Mouse (Mus musculus): Measurements from ENCODE around the gene Zbtb46.
A peak's percentile ranks its signal among the peaks of the same experiment; 100 is the strongest.

Zbtb46 gene

DNA sequence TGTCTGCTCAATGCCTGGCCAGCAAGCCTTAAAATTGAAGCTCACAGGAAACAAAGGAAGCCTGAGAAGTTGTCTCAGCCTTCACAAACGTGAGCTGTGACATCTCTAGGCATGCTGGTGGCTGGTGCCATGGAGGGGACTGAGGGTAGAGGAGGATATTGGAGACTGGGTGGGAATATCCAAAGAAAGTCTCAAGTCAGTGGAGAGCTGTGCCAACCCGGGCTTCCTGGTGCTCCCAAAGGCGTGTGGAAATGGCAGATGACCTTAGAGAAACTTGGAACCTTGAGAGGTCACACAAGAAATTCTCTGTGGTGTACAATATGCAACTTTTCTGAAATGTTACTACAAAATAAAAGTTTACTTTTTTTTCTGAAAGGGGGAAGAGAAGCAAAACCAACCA lies 6.2 kb upstream of the Zbtb46 start:
- DNase-seq (ENCODE audit: low read depth, low spot score), result no peak

DNA sequence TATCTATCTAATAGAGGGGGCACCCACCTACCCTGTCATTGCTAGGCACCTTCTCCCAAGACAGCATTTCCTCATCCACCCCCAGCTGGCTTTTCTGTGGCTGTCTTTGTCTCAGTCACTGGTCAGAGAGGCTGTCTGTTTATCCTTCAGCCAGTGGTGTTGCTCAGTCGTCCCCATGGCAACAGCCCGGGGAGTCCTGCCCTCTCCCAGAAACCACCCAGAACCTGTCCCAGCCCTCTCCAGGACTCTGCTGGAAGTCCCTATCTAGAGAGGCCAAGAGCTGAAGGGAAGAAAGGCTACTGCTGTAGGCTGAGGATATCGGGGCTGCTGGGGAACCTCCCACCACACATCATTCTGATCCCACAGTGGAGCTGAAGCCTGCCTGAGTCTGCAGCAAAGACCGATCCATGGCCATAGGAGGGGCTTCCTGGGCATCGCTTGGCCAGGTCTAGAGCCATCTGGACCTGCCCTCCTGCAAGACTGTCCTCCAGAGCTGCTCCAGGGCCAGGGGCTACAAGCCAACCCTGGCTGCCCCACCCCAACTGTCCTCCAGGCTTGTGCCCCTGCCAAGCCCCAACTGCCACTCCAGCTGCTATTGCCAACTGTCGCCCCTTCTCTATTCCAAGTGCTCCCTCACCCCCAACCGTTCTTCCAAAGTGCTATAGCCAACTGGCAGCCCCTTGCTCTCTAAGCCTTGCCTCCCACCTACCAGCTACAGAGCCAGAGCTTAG lies 3.9 kb upstream of the Zbtb46 start:
- no peak for DNase-seq (ENCODE audit: low read depth, low spot score)

- no peak for DNase-seq (ENCODE audit: low read depth, low spot score)
Measured at GRCm38 (mm10) chr2:181462604-181463003, 3.4 kb upstream of the Zbtb46 start.

- DNase-seq (ENCODE audit: low read depth, low spot score), result no peak
Measured at GRCm38 (mm10) chr2:181461536-181462100, 2.4 kb upstream of the Zbtb46 start.

GRCm38 (mm10) chr2:181459673-181460621 lies 721 bp upstream of the Zbtb46 start:
- peak; percentile 43 for DNase-seq (ENCODE audit: low read depth, low spot score)

DNA sequence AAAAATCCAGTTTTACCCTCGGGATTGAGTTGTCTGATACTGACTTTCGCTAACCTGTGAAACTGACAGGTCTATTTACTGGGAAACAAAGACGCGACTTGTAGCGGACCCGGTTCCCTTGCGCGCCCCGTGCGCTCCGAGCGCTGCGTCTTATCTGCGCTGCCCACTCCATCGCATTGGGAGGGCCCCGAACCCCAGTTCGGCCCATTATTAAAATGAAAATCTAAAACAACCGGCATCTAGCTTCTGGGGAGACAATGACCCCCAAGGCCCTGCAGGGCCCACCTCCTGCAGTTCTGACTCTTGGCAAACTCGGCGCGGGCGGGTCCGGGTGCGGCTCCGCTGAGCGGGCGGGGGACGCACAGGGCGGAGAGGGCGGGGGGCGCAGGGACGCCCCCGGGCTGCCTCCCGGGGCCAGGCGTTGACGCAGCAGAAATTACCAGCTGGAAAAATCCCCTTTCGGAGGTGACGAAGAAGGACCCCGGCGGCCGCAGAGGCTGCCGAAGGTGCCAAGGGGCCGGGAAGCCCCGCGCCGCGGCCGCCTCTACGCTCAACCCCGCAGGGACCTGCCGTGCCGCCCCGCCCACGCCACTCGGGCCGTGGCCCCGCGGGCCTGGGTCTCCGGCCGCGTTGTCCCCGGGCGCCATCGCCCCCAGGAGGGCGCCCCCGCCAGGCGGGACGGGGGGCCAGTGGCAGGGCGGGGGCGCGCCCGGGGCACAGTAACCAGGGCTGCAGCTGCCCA lies 644 bp downstream of the Zbtb46 start:
- peak; percentile 19 for DNase-seq (ENCODE audit: low read depth, low spot score)

DNA sequence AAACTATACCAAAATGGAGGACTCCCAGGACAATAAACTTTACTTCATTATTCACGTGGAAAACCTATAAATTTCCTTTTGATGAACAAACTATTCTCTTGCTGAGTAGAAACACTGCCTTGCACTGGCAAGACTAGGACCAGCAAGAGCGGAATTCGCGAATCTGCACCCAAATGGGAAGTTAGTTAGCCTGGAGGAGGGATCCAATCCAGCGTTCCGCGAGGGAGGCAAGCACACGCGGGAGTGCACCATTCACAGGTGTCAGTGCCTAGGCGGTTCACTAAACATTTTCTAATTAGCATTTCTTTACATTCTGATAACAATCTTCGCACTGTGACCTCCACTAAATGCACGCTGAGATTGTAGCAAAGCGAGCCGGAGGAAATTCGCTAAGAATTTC lies 1.4 kb downstream of the Zbtb46 start:
- DNase-seq (ENCODE audit: low read depth, low spot score), result no peak

- DNase-seq (ENCODE audit: low read depth, low spot score), result no peak
Measured at GRCm38 (mm10) chr2:181455899-181456298, 3.3 kb downstream of the Zbtb46 start.

DNA sequence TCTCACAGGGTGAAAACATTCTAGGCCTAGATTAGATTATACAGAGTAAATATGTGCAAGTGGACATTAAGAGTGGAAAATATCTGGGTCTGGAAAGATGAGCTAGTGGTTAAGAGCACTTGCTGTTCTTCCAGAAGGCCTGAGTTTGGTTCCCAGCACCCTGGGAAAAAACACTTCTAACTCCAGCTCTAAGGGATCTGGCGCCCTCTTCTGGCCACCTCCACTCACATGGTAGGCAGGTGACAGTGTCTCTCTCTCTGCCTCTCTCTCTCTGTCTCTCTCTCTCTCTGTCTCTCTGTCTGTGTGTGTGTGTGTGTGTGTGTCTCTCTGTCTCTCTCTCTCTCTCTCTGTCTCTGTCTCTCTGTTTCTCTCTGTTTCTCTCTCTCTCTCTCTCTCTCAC lies 6.0 kb downstream of the Zbtb46 start:
- DNase-seq (ENCODE audit: low read depth, low spot score), result no peak

DNA sequence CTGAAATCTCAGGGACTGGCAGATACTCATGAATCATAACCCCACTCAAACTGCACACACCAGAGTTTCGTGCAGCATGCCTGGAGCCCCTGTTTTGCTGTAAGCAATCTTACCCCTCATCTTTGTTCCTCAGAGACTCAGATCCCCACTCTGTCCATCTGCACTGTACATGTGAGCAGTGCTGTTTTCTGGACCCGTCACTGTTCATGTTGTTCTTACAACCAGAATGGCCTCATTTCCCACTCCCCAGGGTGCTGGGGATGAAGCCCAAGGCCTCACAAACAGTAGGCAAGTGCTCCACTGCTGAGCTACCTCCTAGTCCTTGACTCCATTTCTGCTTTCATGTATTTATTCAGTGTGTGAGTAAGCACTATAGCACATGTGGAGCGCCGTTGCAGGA lies 7.0 kb downstream of the Zbtb46 start:
- DNase-seq (ENCODE audit: low read depth, low spot score), result no peak

GRCm38 (mm10) chr2:181443016-181443415 lies 16.2 kb downstream of the Zbtb46 start:
- DNase-seq (ENCODE audit: low read depth, low spot score), result no peak

DNA sequence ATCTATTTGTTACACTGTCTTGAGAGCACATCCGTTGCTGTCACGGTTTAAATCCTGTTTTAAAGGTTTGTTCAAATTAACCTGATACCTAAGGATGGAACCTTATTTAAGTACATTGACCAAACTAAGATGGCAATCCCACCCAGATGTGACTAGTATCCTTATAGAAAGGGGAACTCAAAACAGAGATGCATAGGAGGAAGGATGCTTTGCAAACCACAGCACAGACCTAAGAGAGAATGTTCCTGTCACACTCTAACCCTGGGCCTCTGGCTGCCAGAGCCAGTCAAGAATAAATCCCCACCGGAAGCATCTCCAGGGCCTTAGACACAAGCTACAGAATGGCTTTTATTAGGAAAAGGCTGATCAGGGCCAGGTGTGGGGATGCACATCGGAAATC lies 21.1 kb downstream of the Zbtb46 start:
- no peak for DNase-seq (ENCODE audit: low read depth, low spot score)

GRCm38 (mm10) chr2:181436246-181436645 lies 23.0 kb downstream of the Zbtb46 start:
- no peak for DNase-seq (ENCODE audit: low read depth, low spot score)

DNA sequence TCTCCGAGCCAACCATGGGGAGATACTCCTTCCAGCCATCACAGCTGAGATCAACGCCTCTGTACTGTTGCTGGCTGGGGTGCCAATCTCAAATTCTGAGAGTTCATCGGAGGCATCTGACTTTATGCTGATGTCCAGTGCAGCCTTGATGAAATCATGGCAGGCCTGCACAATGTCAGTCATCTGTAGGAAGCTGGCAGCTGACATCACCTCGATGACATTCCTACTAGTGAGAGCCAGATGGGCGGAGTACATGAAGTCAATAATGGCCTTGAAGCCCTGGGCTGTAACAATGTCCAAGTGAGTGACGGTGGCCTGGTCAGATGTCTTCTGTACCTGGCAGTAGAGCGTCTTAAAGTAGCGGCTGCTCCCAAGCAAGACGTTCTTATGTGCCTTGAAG lies 35.4 kb downstream of the Zbtb46 start:
- no peak for DNase-seq (ENCODE audit: low read depth, low spot score)

DNA sequence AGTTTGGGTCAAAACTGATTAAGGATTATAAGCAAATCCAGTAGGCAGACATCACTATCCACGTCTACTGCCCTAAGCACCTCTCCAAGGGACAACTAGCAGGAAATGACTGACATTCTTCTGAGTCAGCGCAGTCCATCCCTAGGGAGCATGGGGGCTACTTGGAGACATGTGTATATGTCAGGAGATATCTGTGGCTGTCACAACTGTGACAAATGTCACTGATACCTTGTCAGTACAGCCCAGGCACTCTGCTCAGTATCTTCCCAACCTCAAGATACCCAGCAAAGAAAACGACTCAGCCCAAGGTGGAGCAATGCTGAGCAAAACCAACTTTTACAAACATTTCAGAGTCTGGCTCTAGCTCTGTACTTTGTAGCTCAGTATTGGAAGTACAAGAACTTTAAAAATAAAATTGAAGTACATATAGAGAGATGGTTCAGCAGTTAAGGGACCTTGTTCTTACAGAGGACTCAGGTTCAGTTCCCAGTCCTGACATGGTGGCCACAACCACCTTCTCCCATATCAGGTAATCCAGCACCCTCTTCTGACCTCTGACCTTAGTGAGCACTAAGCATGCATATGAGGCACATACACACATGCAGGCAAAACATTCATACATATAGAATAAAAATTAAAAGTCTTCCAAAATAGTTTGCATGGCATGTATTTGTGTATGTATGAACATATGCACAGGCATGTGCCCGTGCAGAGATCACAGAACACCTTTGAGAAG lies 38.2 kb downstream of the Zbtb46 start:
- no peak for DNase-seq (ENCODE audit: low read depth, low spot score)

DNA sequence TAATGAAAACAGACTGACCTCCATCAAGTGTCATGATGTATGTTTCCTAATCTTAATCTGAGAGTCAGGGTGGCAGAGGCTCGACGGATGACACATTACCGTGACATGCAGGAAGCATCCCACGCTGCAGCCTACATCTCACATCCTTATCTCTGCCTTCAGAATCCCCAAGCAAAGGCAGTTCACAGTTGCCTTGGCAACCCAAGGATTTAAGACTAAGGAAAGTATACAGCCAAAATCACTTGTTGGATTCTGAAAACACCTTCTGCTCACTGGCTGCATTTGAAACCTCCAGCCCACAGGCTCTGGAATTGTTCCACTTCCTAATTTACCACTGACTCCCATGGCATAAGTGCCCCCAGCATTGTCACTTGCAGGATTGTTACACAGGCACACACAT lies 38.8 kb downstream of the Zbtb46 start:
- DNase-seq (ENCODE audit: low read depth, low spot score), result no peak

DNA sequence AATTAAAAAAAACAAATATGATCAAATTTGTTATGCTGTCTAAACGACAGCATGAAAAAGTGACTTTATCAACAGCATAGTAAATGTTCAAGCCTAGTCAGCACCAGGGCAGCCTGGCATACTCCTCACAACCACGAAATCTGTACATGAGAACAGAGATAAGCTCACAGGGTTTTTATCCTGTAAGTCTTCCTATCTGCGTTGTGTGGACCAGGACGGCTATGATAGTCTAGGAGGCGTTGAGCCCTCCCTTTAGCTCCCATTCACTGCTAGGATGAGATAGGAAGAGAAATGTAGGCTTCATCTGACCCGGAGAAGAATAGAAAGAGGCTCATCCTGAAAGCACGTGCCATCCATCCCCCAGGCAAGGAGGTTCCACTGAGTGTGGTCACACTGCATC lies 39.9 kb downstream of the Zbtb46 start:
- no peak for DNase-seq (ENCODE audit: low read depth, low spot score)

DNA sequence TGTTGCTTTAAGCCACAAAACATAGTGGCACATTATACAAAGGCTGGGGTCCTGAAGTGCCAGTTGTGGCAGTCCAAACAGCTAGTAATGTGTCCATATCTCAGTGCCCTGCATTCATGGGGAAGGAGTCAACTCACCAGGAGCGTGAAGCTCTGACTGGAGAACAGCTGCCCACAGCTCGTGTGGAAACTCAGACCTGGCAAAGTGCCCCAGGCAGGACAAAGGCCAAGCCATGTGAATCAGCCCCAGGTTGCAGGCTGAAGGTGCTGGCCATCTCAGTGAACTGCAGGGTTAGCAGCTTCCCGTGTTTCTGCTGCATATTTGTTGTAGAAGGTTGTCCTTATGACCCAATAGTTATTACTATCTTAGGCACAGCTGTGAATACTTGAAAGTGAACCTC lies 43.3 kb downstream of the Zbtb46 start:
- no peak for DNase-seq (ENCODE audit: low read depth, low spot score)

GRCm38 (mm10) chr2:181413141-181413540 lies 46.1 kb downstream of the Zbtb46 start:
- no peak for DNase-seq (ENCODE audit: low read depth, low spot score)

DNA sequence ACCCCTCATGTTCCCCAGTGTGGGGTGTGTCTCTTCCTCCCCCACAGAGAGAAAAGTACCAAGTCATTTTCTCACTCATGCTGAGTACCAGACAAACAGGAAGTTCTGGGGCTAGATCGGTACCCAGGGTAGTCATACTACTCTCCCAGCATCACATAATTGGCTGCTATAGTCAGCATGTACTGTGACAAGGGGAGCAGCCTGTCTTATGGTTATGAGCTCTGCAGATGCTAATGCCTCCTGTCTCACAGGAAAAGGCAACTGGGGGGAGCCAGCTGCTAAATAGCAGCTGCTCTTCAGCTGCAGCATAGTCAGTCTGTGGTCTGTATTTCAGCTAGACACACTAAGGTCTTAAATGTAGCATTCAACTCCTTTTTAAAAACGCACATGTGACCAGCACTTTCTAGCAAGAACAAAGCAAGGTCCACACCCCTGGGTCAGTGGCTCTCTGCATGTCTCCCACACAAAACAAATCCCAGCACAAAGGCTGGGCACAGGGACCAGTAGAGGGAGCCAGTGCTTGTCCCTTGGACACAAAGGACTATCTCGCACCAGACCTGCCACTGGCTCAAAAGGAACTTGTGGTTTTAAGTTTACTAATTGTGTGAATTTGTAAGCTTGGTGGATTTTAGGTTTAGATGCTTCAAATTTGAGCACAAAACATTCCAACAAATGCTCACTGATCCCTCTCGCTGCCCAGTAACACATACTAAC lies 48.3 kb downstream of the Zbtb46 start:
- peak; percentile 43 for DNase-seq (ENCODE audit: low read depth, low spot score)

DNA sequence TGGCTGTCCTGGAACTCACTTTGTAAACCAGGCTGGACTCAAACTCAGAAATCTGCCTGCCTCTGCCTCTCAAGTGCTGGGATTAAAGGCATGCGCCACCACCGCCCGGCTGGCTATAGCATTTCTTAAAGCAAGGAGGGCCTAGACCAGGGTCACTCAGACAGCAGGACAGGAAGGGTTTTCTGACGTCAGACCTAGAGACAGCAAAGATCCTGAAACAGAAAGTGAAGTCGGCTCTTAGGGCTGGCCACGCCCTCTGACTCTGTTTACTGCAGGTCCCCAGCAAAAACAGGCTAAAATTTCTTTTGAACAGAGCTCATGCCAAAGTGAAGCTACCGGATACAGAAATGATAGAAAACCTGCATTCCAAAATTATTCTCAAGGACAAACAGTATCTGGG lies 49.6 kb downstream of the Zbtb46 start:
- no peak for DNase-seq (ENCODE audit: low read depth, low spot score)
